Mouse (Mus musculus): ENCODE measurements at regions not wholly inside any gene's neighbourhood (a gene's known extent, or its start where the extent isn't known, plus 50 kb on each side); places are given as distances from the start of the nearest gene placed in this dataset.

DNA sequence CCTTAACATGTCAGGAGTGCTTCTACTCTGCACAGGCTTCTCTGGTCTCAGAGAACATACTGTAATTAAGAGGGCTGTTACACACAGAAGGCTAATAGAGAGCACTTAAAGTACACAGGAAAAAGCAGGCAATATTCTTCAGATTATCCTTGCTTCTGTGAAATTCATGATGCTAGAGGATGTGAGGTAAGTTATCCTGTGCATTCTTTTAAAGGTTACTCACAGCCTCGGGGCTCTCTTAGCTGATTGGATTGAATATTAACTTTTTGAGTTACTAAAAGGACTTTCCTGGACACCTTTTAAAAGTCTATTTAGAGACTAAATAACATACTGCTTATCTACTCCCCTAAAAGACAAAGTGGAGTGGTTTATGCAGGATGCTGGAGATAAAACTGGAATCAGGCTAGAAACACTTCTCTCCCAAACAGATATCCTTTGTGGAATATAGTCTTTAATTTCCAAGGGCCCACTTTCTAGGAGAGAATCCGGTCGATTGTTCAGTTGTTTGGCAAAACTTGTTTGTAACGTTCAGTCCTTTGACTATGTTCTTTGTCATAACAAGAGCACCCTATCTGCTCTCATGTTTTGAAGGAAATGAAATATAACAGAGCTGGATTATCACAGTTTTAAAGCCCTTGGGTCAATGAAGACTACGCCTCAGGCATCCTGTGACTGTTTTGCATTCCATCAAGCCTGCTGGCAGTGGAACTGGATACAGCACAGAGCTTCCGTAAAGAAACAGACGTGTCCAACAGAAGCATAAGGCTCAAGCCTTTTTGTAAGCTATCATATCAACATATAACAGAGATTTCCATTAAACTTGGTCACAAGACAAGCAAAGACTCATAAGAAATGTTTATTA lies 537.5 kb upstream of the Map3k7 start:
- H3K4me3 ChIP-seq (ENCODE audit: control insufficient read depth in 1 of 2, insufficient read depth in 1 of 2, low read depth in 2 of 2, low read length in 2 of 2), result no peak overlapping the region
- H3K79me2 ChIP-seq (ENCODE audit: control insufficient read depth, insufficient read depth, low read length, poor library complexity), result no peaks in the 10 kb centered on the region
- TF ChIP-seq MXI1 (IDR thresholded peaks at IDR 0.05; ENCODE audit: low read depth, low read length), result no peak
- TF ChIP-seq JUND (IDR thresholded peaks at IDR 0.05; ENCODE audit: low read depth, low read length), result no peak
- no peak for TF ChIP-seq MYC (IDR thresholded peaks at IDR 0.05; ENCODE audit: low read depth, low read length)
- TF ChIP-seq POLR2AphosphoS5 (IDR thresholded peaks at IDR 0.05; ENCODE audit: borderline replicate concordance, low read depth, low read length), result no peak
- TF ChIP-seq POLR2AphosphoS2 (IDR thresholded peaks at IDR 0.05; ENCODE audit: low read length), result no peak
- no peak for TF ChIP-seq USF2 (IDR thresholded peaks at IDR 0.05; ENCODE audit: borderline replicate concordance in 1 of 2, insufficient read depth in 1 of 2, low read depth in 1 of 2, low read length in 2 of 2)
- no peak for TF ChIP-seq GATA1 (IDR thresholded peaks at IDR 0.05; ENCODE audit: low read depth, low read length)
- TF ChIP-seq UBTF (IDR thresholded peaks at IDR 0.05; ENCODE audit: borderline replicate concordance, insufficient read depth, low read depth, low read length), result no peak
- no peak for TF ChIP-seq ELF1 (IDR thresholded peaks at IDR 0.05; ENCODE audit: low read depth, low read length)
- no peak for TF ChIP-seq SIN3A (IDR thresholded peaks at IDR 0.05; ENCODE audit: low read length)
- TF ChIP-seq ZKSCAN1 (IDR thresholded peaks at IDR 0.05; ENCODE audit: low read depth, low read length), result no peak
- no peak for TF ChIP-seq ZC3H11A (IDR thresholded peaks at IDR 0.05; ENCODE audit: low read depth, low read length)
- TF ChIP-seq ZMIZ1 (IDR thresholded peaks at IDR 0.05; ENCODE audit: low read depth, low read length), result no peak
- TF ChIP-seq CHD2 (IDR thresholded peaks at IDR 0.05; ENCODE audit: low read length), result no peak
- no peak for TF ChIP-seq MAX (IDR thresholded peaks at IDR 0.05; ENCODE audit: low read length)
- TF ChIP-seq SMC3 (IDR thresholded peaks at IDR 0.05; ENCODE audit: low read depth, low read length), result no peak
- no peak for TF ChIP-seq RAD21 (IDR thresholded peaks at IDR 0.05; ENCODE audit: low read depth, low read length)
- TF ChIP-seq MEF2A (IDR thresholded peaks at IDR 0.05; ENCODE audit: extremely low read depth, insufficient replicate concordance, low read depth, low read length, poor library complexity, severe bottlenecking), result no peak
- TF ChIP-seq GABPA (IDR thresholded peaks at IDR 0.05; ENCODE audit: low read depth, low read length), result no peak
- no peak for TF ChIP-seq E2F4 (IDR thresholded peaks at IDR 0.05; ENCODE audit: borderline replicate concordance, low read depth, low read length)
- no peak overlapping the region for H3K27ac ChIP-seq (ENCODE audit: control insufficient read depth, low read depth, low read length)
- no peaks in the 10 kb centered on the region for H3K27me3 ChIP-seq (ENCODE audit: control insufficient read depth in 1 of 2, insufficient read depth in 2 of 2, low read length in 2 of 2)
- H3K9ac ChIP-seq (ENCODE audit: control insufficient read depth, low read depth, low read length, poor library complexity, severe bottlenecking), result no peak overlapping the region
- no peak for DNase-seq (ENCODE audit: low read depth, low spot score)
- H3K4me1 ChIP-seq (ENCODE audit: control insufficient read depth in 1 of 2, insufficient read depth in 2 of 2, low read length in 2 of 2), result no peaks in the 10 kb centered on the region
- H3K36me3 ChIP-seq (ENCODE audit: control insufficient read depth in 1 of 2, insufficient read depth in 2 of 2, low read length in 2 of 2), result no peaks in the 10 kb centered on the region
- H3K9me3 ChIP-seq (replicated peaks; ENCODE audit: insufficient read depth, low read length), result no peaks in the 10 kb centered on the region

Measured in MEL (cell line).